Mouse (Mus musculus) MEL (cell line): ENCODE measurements around the gene Hectd4. TPM values are rescaled to one million over a fixed set of nuclear protein-coding genes. Genes with fewer than 3 reads are reported as not detected.
"Not testable (repeated sequence)": the region's sequence is repeated elsewhere in the genome, so short reads cannot be mapped to it uniquely, and the experiment has no call there.

Source experiments
- DNase-seq: peaks from one replicate; pipeline ENCODE4 v3.0.0; 2011; ENCODE audit warnings: low read depth, low spot score
- H3K27ac ChIP-seq: 2 replicates; pipeline ENCODE4 v1.5.1; 2012; ENCODE audit warnings: low read depth, mild to moderate bottlenecking, control low read depth, low read length, moderate library complexity; ENCODE audit not compliant: control insufficient read depth
- H3K27me3 ChIP-seq, 2 experiments: fragments of 150-350 bp in 1 of 2; sonication (generic) in 1 of 2; 2 replicates each; pipeline ENCODE4 v1.6.1; 2012; ENCODE audit warnings: low read length in 2 of 2, mild to moderate bottlenecking in 2 of 2, improper control_type of control experiment in 1 of 2, moderate library complexity in 1 of 2; ENCODE audit not compliant: insufficient read depth in 2 of 2, control insufficient read depth in 1 of 2
- H3K36me3 ChIP-seq, 2 experiments: 2 replicates each; pipeline ENCODE4 v1.6.1; 2012 to 2014; ENCODE audit warnings: low read length in 2 of 2, improper control_type of control experiment in 1 of 2, inconsistent platforms in 1 of 2, mild to moderate bottlenecking in 1 of 2; ENCODE audit not compliant: insufficient read depth in 2 of 2, control insufficient read depth in 1 of 2
- H3K4me1 ChIP-seq, 2 experiments: fragments of 150-350 bp in 1 of 2; sonication (generic) in 1 of 2; 2 replicates each; pipeline ENCODE4 v1.6.1; 2012; ENCODE audit warnings: low read length in 2 of 2, improper control_type of control experiment in 1 of 2, mild to moderate bottlenecking in 1 of 2; ENCODE audit not compliant: insufficient read depth in 2 of 2, control insufficient read depth in 1 of 2
- H3K4me3 ChIP-seq, 2 experiments: fragments of 150-350 bp in 1 of 2; sonication (generic) in 1 of 2; 2 replicates each; pipeline ENCODE4 v1.5.1; 2012; ENCODE audit warnings: low read depth in 2 of 2, low read length in 2 of 2, mild to moderate bottlenecking in 2 of 2, moderate library complexity in 2 of 2, control low read depth in 1 of 2, improper control_type of control experiment in 1 of 2; ENCODE audit not compliant: control insufficient read depth in 1 of 2, insufficient read depth in 1 of 2
- H3K79me2 ChIP-seq: 2 replicates; pipeline ENCODE4 v1.6.1; 2012; ENCODE audit warnings: mild to moderate bottlenecking, low read length, moderate library complexity; ENCODE audit not compliant: control insufficient read depth, poor library complexity, insufficient read depth
- H3K9ac ChIP-seq: 2 replicates; pipeline ENCODE4 v1.6.1; 2012; ENCODE audit warnings: low read depth, mild to moderate bottlenecking, control low read depth, low read length, moderate library complexity; ENCODE audit not compliant: control insufficient read depth, poor library complexity, severe bottlenecking
- H3K9me3 ChIP-seq: fragments of 150-350 bp; sonication (generic); replicated peaks from 2 replicates; pipeline ENCODE4 v1.6.1; 2012; ENCODE audit warnings: mild to moderate bottlenecking, low read length, improper control_type of control experiment, moderate library complexity; ENCODE audit not compliant: insufficient read depth
- CTCF ChIP-seq, 3 experiments: IDR thresholded peaks in 2 of 3; conservative IDR thresholded peaks in 1 of 3; 2 replicates each; pipeline ENCODE4 v1.5.1; 2011 to 2012; ENCODE audit warnings: low read length in 3 of 3, low read depth in 2 of 3, mild to moderate bottlenecking in 2 of 3, improper control_type of control experiment in 1 of 3, inconsistent platforms in 1 of 3, mixed read lengths in 1 of 3, moderate library complexity in 1 of 3; ENCODE audit not compliant: control insufficient read depth in 1 of 3, insufficient read depth in 1 of 3, poor library complexity in 1 of 3, severe bottlenecking in 1 of 3
- GABPA ChIP-seq: IDR thresholded peaks from 2 replicates; pipeline ENCODE4 v1.6.1; 2012; ENCODE audit warnings: low read depth, mild to moderate bottlenecking, inconsistent platforms, low read length, improper control_type of control experiment, moderate library complexity
- GATA1 ChIP-seq: IDR thresholded peaks from 2 replicates; pipeline ENCODE4 v1.6.1; 2011; ENCODE audit warnings: low read depth, low read length, improper control_type of control experiment
- JUND ChIP-seq: IDR thresholded peaks from 2 replicates; pipeline ENCODE4 v1.6.1; 2011; ENCODE audit warnings: low read depth, mild to moderate bottlenecking, improper control_type of control experiment, low read length
- KAT2A ChIP-seq: conservative IDR thresholded peaks from 2 replicates; pipeline ENCODE4 v1.6.1; 2012; ENCODE audit warnings: low read depth, low read length, improper control_type of control experiment, inconsistent platforms
- MYC ChIP-seq: IDR thresholded peaks from 2 replicates; pipeline ENCODE4 v1.6.1; 2011; ENCODE audit warnings: low read depth, mild to moderate bottlenecking, low read length, improper control_type of control experiment, moderate library complexity
- NRF1 ChIP-seq: IDR thresholded peaks from 2 replicates; pipeline ENCODE4 v1.6.1; 2014; ENCODE audit warnings: low read depth, mild to moderate bottlenecking, inconsistent platforms, low read length, improper control_type of control experiment, moderate library complexity; ENCODE audit not compliant: poor library complexity, insufficient read depth, severe bottlenecking
- POLR2AphosphoS2 ChIP-seq: IDR thresholded peaks from 2 replicates; pipeline ENCODE4 v1.6.1; 2011; ENCODE audit warnings: low read length, improper control_type of control experiment
- RAD21 ChIP-seq: IDR thresholded peaks from 2 replicates; pipeline ENCODE4 v1.6.1; 2011; ENCODE audit warnings: mild to moderate bottlenecking, low read depth, low read length, improper control_type of control experiment
- RCOR1 ChIP-seq: IDR thresholded peaks from 2 replicates; pipeline ENCODE4 v1.6.1; 2012; ENCODE audit warnings: low read depth, mild to moderate bottlenecking, inconsistent platforms, low read length, improper control_type of control experiment
- TBP ChIP-seq: IDR thresholded peaks from 2 replicates; pipeline ENCODE4 v1.8.0; 2011; ENCODE audit warnings: low read depth, low read length, improper control_type of control experiment
- USF1 ChIP-seq: IDR thresholded peaks from 2 replicates; pipeline ENCODE4 v1.6.1; 2014; ENCODE audit warnings: low read depth, mild to moderate bottlenecking, inconsistent platforms, low read length, improper control_type of control experiment, moderate library complexity
- USF2 ChIP-seq, 2 experiments: IDR thresholded peaks; 2 replicates each; pipeline ENCODE4 v1.6.1; 2011 to 2012; ENCODE audit warnings: improper control_type of control experiment in 2 of 2, low read length in 2 of 2, borderline replicate concordance in 1 of 2, inconsistent platforms in 1 of 2, low read depth in 1 of 2, mild to moderate bottlenecking in 1 of 2; ENCODE audit not compliant: insufficient read depth in 1 of 2
- ZNF384 ChIP-seq: IDR thresholded peaks from 2 replicates; pipeline ENCODE4 v1.6.1; 2012; ENCODE audit warnings: low read depth, mild to moderate bottlenecking, inconsistent platforms, low read length, improper control_type of control experiment
- polyA plus RNA-seq, 2 experiments: library from polyadenylated mRNA; stranded (reverse) in 1 of 2; unstranded in 1 of 2; fragments of >175 nt in 1 of 2; fragments of >200 nt in 1 of 2; gene quantifications; 2 replicates each; pipeline versions ENCODE4 v1.2.1 to v1.2.4; 2012; ENCODE audit warnings: low replicate concordance in 2 of 2, low read depth in 1 of 2; ENCODE audit not compliant: insufficient read length in 2 of 2, insufficient read depth in 1 of 2, missing spikeins in 1 of 2
- total RNA-seq: library from RNA; depleted of rRNA; stranded (reverse); fragments of 300-350 nt; gene quantifications from 2 replicates; pipeline ENCODE4 v1.2.3, GENCODE M21; 2012

Hectd4 gene
- total and polyA plus RNA-seq, 3 experiments = 7.0 to 10.8 TPM; not detected in 1

- no peak for DNase-seq
- no peaks in the 10 kb centered on the region for H3K9me3 ChIP-seq
- no peaks in the 10 kb centered on the region for H3K79me2 ChIP-seq
- TF ChIP-seq RAD21 (no peak), NRF1 (no peak), RCOR1 (no peak), POLR2AphosphoS2 (no peak), ZNF384 (no peak), KAT2A (no peak), CTCF (IDR thresholded peaks at IDR 0.05 in 2 of 3, conservative IDR thresholded peaks at IDR 0.05 in 1 of 3; ENCODE audit: control insufficient read depth in 1 of 3, insufficient read depth in 1 of 3, low read depth in 2 of 3, low read length in 3 of 3, poor library complexity in 1 of 3, severe bottlenecking in 1 of 3) (no peak)
- TF ChIP-seq, all 39 proteins: peak for 0
- H3K4me1 ChIP-seq = no peaks in the 10 kb centered on the region
- H3K27ac ChIP-seq = no peak overlapping the region
- H3K4me3 ChIP-seq = no peak overlapping the region
- no peaks in the 10 kb centered on the region for H3K27me3 ChIP-seq
- H3K36me3 ChIP-seq = peaks cover 0 to 4% of the 10 kb centered on the region in 2 experiments; a peak in 2 of 4 replicates
- no peak overlapping the region for H3K9ac ChIP-seq
Observed at GRCm38 (mm10) chr5:121326079-121326805, 106.2 kb downstream of the Hectd4 start.

GRCm38 (mm10) chr5:121329333-121330058 is 109.5 kb downstream of the Hectd4 start:
- H3K9me3 ChIP-seq = no peaks in the 10 kb centered on the region
- no peak overlapping the region for H3K27ac ChIP-seq
- H3K4me1 ChIP-seq = no peaks in the 10 kb centered on the region
- no peak overlapping the region for H3K9ac ChIP-seq
- H3K79me2 ChIP-seq = no peaks in the 10 kb centered on the region
- H3K36me3 ChIP-seq = peaks cover 0 to 6% of the 10 kb centered on the region in 2 experiments; a peak in 2 of 4 replicates
- TF ChIP-seq USF2 (IDR thresholded peaks at IDR 0.05; ENCODE audit: borderline replicate concordance in 1 of 2, insufficient read depth in 1 of 2, low read depth in 1 of 2, low read length in 2 of 2) (no peak), GABPA (no peak), GATA1 (no peak), MYC (no peak), JUND (no peak), USF1 (no peak), TBP (no peak)
- no peaks in the 10 kb centered on the region for H3K27me3 ChIP-seq
- DNase-seq = no peak
- no peak overlapping the region for H3K4me3 ChIP-seq

- not testable (repeated sequence) for H3K36me3 ChIP-seq, H3K9ac ChIP-seq, H3K4me3 ChIP-seq, H3K4me1 ChIP-seq, H3K9me3 ChIP-seq, DNase-seq, H3K79me2 ChIP-seq, H3K27ac ChIP-seq, H3K27me3 ChIP-seq
Observed at GRCm38 (mm10) chr5:121330154-121330816, 110.3 kb downstream of the Hectd4 start.
